Mouse (Mus musculus): ENCODE data around the gene Vapb. TPM values are rescaled to one million over a fixed set of nuclear protein-coding genes. Genes with fewer than 3 reads are reported as not detected.

Vapb gene
- total RNA-seq, 2 experiments from 2014 or later: 128 TPM

DNA sequence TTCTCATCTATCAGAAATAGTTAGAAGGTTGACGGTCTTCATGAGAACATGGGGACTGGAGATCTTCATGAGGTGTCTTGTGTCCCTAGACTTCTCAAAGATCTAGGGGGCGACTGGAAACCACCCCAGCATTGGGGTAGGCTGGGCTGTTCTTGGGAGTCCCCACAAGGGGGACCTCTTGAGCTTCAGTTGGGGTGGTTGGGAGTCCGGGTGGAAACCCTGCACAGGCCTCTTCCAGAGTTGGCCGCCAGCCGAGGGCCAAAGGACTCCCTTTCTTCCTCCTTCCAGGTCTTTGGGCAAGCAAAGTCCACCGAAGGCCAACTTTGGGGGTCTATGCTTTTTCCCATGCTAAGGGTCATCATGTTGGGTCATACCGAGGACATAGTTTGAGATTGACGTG, 74.5 kb downstream of the Vapb start:
- DNase-seq (ENCODE audit: low spot score): no peak
- intact Hi-C loops (cut with DNase I): no loop called here

DNA sequence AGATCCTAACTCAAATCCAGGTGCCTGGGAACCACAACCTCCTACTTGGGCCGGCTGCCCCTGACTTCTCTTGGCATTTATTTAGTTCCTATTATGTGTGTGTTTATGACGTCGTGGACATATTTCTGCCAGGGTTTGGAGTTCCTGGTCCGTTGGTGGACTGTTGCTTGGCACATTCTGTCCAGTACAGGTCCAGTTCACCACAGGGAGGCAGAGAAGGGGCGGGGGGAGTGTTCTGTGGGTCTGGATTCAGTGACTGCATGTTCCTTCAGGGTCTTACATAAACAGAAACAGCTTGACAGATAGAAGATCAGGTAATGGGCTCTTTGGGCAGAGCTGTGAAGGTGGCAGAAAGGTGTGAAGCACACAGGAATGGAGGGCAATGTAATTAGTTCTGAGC, 75.8 kb downstream of the Vapb start:
- intact Hi-C loops (cut with DNase I): no loop called here
- no peak for DNase-seq (ENCODE audit: low spot score)

DNA sequence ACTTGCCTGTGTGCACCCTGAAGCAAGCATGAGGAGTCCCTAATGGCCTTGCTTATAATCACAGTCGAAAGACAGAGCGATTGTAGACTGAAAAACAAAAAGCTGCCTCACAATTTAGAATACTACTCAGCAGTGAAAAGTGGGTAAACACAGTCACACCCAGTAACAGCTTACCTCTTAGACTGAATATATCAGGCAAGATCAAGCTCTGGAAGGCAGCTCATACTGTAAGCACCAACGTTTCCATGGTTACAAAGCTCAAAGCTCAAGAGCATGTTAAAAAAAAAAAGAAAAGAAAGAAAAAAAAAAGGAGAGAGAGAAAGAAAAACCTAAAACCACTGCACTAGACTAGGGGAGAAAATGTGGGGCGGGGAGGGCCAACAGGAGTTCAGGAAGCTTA, 89.0 kb downstream of the Vapb start:
- intact Hi-C loops (cut with DNase I): no loop called here
- DNase-seq (ENCODE audit: low spot score): no peak

DNA sequence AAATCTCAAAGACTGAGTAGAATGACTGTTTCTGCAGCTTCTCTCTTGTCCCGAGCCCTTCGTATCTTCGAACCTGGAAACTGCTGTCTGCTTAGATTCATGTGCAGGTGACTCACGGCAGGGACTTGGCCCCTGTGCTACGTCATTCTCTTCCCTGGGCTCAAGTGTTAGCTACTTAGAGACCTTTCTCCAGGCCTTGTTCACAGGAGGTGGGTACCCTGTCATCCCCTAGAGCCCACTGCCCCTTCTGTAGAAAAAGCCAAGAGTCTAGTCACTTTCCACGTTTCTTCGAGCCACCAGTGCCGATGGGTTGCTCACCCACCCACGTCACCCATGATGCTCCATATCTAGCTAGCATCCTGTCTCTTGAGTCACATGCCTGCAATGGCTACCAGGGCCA, 89.9 kb downstream of the Vapb start:
- intact Hi-C loops (cut with DNase I): no loop called here
- no peak for DNase-seq (ENCODE audit: low spot score)

DNA sequence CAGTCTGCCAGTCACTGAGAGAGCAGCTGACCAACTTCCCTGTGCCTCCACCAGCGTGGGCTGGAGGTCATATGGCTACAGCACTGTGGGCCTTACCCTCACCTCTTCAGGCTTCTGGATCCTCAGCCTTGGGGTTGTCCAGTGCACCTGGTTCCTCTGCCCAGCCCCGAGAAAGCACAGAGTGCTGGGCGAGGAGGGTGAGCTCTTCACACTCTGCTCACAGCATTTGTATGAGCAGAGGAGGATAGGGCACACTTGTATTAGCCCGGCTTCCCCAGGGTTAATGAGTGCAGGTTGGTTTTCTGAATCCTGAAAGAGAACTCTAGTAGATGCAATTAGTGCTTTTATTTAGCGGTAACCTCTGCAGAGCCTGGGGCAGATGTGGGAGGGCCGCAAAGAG, 90.8 kb downstream of the Vapb start:
- intact Hi-C loops (cut with DNase I): no loop called here
- DNase-seq (ENCODE audit: low spot score): no peak

DNA sequence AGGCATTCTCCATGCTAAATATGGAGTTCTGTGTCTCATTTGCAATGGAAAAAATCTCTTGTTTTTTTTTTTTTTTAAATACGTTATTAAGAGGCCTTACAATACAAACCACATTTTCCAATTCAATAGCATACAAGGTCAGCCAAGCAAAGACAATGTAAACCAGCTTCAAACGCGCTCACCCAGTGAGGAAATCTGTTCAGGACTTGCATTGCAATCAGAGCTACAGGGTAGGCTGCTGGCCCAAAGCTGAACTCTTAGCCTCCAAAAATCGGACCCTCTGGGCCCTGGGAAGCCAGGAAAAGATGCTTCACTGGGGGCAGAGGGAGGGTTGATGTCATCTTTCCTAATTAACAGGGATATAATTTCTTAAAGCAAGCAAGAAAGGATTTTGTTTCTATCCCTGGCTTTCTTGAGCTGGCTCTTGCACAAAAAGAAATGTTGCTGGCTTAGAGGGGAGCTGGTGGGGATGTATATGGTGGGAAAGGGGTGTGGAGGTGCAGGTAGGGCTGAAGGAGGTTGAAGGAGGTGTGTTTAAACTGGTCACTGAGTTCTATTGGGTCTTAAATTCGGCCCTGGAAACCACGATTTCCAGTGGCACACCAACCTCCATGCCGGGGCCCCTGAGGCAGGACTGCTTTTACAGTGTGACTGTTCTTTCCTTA, 95.6 kb downstream of the Vapb start:
- DNase-seq (ENCODE audit: low spot score): no peak
- intact Hi-C loops (cut with DNase I): no loop called here

Small RNAs within 50 kb of the gene (microRNA-seq; reads per million reads assigned to microRNA genes)
- gene Mir6340: not detected

Other genes starting within 250 kb of the Vapb start
- not detected for gene 1700021F07Rik, start 214.9 kb upstream of the Vapb start, total RNA-seq (2021)
- gene Ankrd60, start 159.1 kb upstream of the Vapb start, total RNA-seq (2021): not detected
- gene Rab22a, start 77.8 kb upstream of the Vapb start, total RNA-seq (2021): 10 to 100 TPM; 33.8 to 34.3 TPM
- gene 1700010B08Rik, start 18.1 kb upstream of the Vapb start, total RNA-seq (2021): not detected